Mouse (Mus musculus) CH12.LX (cell line): ENCODE data around the gene Tmem88b.
A peak's percentile ranks its signal among the peaks of the same experiment; 100 is the strongest.

Experiments used
- CTCF ChIP-seq, 2 experiments: IDR thresholded peaks in 1 of 2; conservative IDR thresholded peaks in 1 of 2; 2 replicates each; pipeline ENCODE4 v1.5.1; 2011 to 2012; ENCODE audit warnings: low read depth in 2 of 2, low read length in 2 of 2, improper control_type of control experiment in 1 of 2, inconsistent platforms in 1 of 2, mild to moderate bottlenecking in 1 of 2, moderate library complexity in 1 of 2
- MAZ ChIP-seq: IDR thresholded peaks from 2 replicates; pipeline ENCODE4 v1.6.1; 2012; ENCODE audit warnings: low read depth, mild to moderate bottlenecking, inconsistent platforms, low read length, improper control_type of control experiment, moderate library complexity
- POLR2A ChIP-seq: IDR thresholded peaks from 2 replicates; pipeline ENCODE4 v1.6.1; 2011; ENCODE audit warnings: low read depth, mild to moderate bottlenecking, improper control_type of control experiment, low read length
- USF1 ChIP-seq: IDR thresholded peaks from 2 replicates; pipeline ENCODE4 v1.6.1; 2014; ENCODE audit warnings: low read depth, mild to moderate bottlenecking, inconsistent platforms, low read length, improper control_type of control experiment

GRCm38 (mm10) chr4:155759862-155760612, 25.6 kb downstream of the Tmem88b start:
- TF ChIP-seq MAZ, result no peak
- no peak for TF ChIP-seq USF1
- TF ChIP-seq CTCF (conservative IDR thresholded peaks at IDR 0.05 in 1 of 2, IDR thresholded peaks at IDR 0.05 in 1 of 2; ENCODE audit: low read depth in 2 of 2, low read length in 2 of 2), result peak; percentile 42 to 69; a peak in 3 of 4 replicates
- TF ChIP-seq POLR2A, result peak; percentile 24; the same call in 1 of the 2 replicates
